Comparison of ENCODE assay signal across 12 mouse cellular contexts in the genomic region with DNA sequence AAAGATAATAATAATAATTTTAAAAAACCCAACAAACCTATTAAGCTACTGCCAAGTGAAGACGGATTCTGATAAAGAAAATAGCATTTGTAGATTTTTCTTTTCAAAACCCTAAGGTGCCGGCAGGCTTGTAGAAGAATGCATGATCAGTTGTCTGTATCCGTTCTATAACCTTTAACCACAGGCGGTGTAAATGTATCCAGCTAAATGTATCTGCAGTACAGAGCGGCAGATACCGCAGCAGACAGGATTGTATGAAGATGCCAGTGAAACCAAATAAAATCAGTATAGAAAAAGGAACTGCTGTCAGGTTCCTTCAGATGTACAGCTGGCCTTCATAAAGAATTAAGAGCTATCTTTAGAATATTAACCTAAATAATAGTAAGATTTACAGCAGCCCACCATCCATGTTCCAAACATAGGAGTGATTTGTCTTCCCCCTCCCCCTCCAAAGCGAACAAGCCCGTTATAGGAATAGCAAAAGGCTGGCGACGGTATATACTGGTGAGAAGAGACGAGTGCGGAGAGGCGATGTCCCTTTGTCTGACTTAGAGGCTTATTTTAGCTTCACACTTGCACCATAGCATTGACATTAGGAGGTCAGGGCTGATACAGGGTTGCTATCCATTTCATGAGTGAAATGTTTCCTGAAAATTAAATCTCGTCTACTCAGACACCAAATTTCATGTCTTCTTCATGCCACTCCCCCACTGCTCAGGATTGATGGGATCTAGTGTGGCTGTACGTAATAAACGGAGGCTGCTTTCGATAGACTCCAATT. TPM values are rescaled to one million over a fixed set of nuclear protein-coding genes. Genes with fewer than 3 reads are reported as not detected.
A peak's percentile ranks its signal among the peaks of the same experiment; 100 is the strongest.
DNase-seq lines count a peak whose midpoint lies in the region; ATAC-seq lines count a peak whose summit lies in the region.
"Had no signal": no experiment of that assay in that cellular context is flagged by ENCODE, and none has a peak within 500 bp of the region (broad histone marks: within the 10 kb centered on the region; RNA-seq: fewer than 3 reads in every experiment).

No protein-coding gene starts in this region.

- H3K9ac ChIP-seq in heart, embryonic 11.5 days (ENCODE audit: low read depth, low read length), result peak overlapping the region; percentile 49; the same call in 1 of the 2 replicates
- peak overlapping the region; percentile 70 for H3K9ac ChIP-seq in forebrain, embryonic 14.5 days (ENCODE audit: low read length)
- peak overlapping the region; percentile 54; the same call in 1 of the 2 replicates for H3K9ac ChIP-seq in midbrain, embryonic 11.5 days (ENCODE audit: low read length)
- H3K9ac ChIP-seq: kidney, embryonic 15.5 days; liver, embryonic 14.5 days had no signal

- peaks cover 37% of the 10 kb centered on the region for H3K4me1 ChIP-seq in heart, embryonic 11.5 days (ENCODE audit: control insufficient read depth, insufficient read depth, low read length)
- peaks cover 25% of the 10 kb centered on the region for H3K4me1 ChIP-seq in forebrain, embryonic 14.5 days (ENCODE audit: control insufficient read depth, insufficient read depth, low read length)
- H3K4me1 ChIP-seq in midbrain, embryonic 11.5 days (ENCODE audit: control insufficient read depth, insufficient read depth, low read length), result peaks cover 17% of the 10 kb centered on the region

- H3K27me3 ChIP-seq in heart, embryonic 11.5 days (ENCODE audit: control insufficient read depth, insufficient read depth, low read length), result no peaks in the 10 kb centered on the region
- H3K27me3 ChIP-seq in forebrain, embryonic 14.5 days (replicated peaks; ENCODE audit: control insufficient read depth, insufficient read depth, low read length), result no peaks in the 10 kb centered on the region
- peaks cover 3% of the 10 kb centered on the region; the same call in 1 of the 2 replicates for H3K27me3 ChIP-seq in midbrain, embryonic 11.5 days (ENCODE audit: control insufficient read depth, insufficient read depth, low read length)
- H3K27me3 ChIP-seq: kidney, embryonic 15.5 days had no signal

- intact Hi-C loops in heart, postnatal 36 days (cut with DNase I), result no loop called here

- no peaks in the 10 kb centered on the region for H3K9me3 ChIP-seq in heart, embryonic 11.5 days (replicated peaks; ENCODE audit: control insufficient read depth, low read length)
- H3K9me3 ChIP-seq in forebrain, embryonic 14.5 days (replicated peaks; ENCODE audit: control insufficient read depth, low read length), result no peaks in the 10 kb centered on the region
- H3K9me3 ChIP-seq in midbrain, embryonic 11.5 days (ENCODE audit: control insufficient read depth, low read length), result no peaks in the 10 kb centered on the region
- H3K9me3 ChIP-seq: kidney, embryonic 15.5 days had no signal

- no peaks in the 10 kb centered on the region for H3K36me3 ChIP-seq in heart, embryonic 11.5 days (ENCODE audit: control insufficient read depth, insufficient read depth, low read length)
- no peaks in the 10 kb centered on the region for H3K36me3 ChIP-seq in forebrain, embryonic 14.5 days (ENCODE audit: control insufficient read depth, insufficient read depth, low read length)
- H3K36me3 ChIP-seq in midbrain, embryonic 11.5 days (ENCODE audit: control insufficient read depth, insufficient read depth, low read length), result no peaks in the 10 kb centered on the region
- H3K36me3 ChIP-seq: kidney, embryonic 15.5 days had no signal

- H3K27ac ChIP-seq in heart, embryonic 11.5 days (ENCODE audit: low read depth, low read length), result peak overlapping the region; percentile 52
- peak overlapping the region; percentile 94 for H3K27ac ChIP-seq in forebrain, embryonic 14.5 days (ENCODE audit: low read depth, low read length)
- peak overlapping the region; percentile 6; the same call in 1 of the 2 replicates for H3K27ac ChIP-seq in midbrain, embryonic 11.5 days (ENCODE audit: low read depth, low read length)
- H3K27ac ChIP-seq: kidney, embryonic 15.5 days; liver, embryonic 14.5 days had no signal

- ATAC-seq in heart, embryonic 11.5 days (replicated peaks; ENCODE audit: insufficient number of reproducible peaks, low FRiP score, low TSS enrichment), result no peak
- ATAC-seq in forebrain, embryonic 14.5 days, result peak; percentile 47; the same call in 1 of the 2 replicates
- no peak for ATAC-seq in midbrain, embryonic 11.5 days (ENCODE audit: low FRiP score)

- no peak for DNase-seq in heart, postnatal 36 days
- peak; percentile 81 for DNase-seq in A20 (ENCODE audit: low read depth, low spot score)
- DNase-seq in forebrain, embryonic 14.5 days (ENCODE audit: low spot score), result peak; percentile 75
- DNase-seq in midbrain, embryonic 11.5 days (ENCODE audit: low spot score, missing footprints), result no peak
- no peak for DNase-seq in B cell, adult 2 months
- DNase-seq in liver, result no peak
- DNase-seq in urinary bladder, postnatal 14 days (ENCODE audit: low spot score), result no peak
- DNase-seq: cerebellum, adult 11-12 months had no signal

- WGBS in heart, embryonic 11.5 days (ENCODE audit: insufficient replicate concordance), result 65% methylated on average over 17 of the region's 17 CpGs
- 61% methylated on average over 17 of the region's 17 CpGs for WGBS in forebrain, embryonic 14.5 days
- 82% methylated on average over 17 of the region's 17 CpGs for WGBS in midbrain, embryonic 11.5 days

- H3K4me3 ChIP-seq in heart, embryonic 11.5 days (ENCODE audit: low read depth, low read length), result no peak overlapping the region
- H3K4me3 ChIP-seq in forebrain, embryonic 14.5 days (ENCODE audit: low read depth, low read length), result peak overlapping the region; percentile 33
- no peak overlapping the region for H3K4me3 ChIP-seq in midbrain, embryonic 11.5 days (ENCODE audit: low read depth, low read length)
- H3K4me3 ChIP-seq: kidney, embryonic 15.5 days; myocyte had no signal

- H3K4me2 ChIP-seq in heart, embryonic 11.5 days, result peak overlapping the region; percentile 41
- H3K4me2 ChIP-seq in forebrain, embryonic 14.5 days (ENCODE audit: low read length), result peak overlapping the region; percentile 49
- H3K4me2 ChIP-seq in midbrain, embryonic 11.5 days, result peak overlapping the region; percentile 24; the same call in 1 of the 2 replicates

RNA-seq across cellular contexts. Expression of a gene that starts 19.8 kb away (rescaled TPM):
- 22.7 and 24.7 TPM in 2 replicates for polyA plus RNA-seq in heart, embryonic 11.5 days (2014; fragmentation: Nextera tagmentation; extraction: Ambion mirVana)
- 10 to 100 TPM; 39.1 to 39.8 TPM for total RNA-seq in heart, postnatal 36 days (2021)
- polyA plus RNA-seq in forebrain, embryonic 14.5 days (2014; fragmentation: Nextera tagmentation; extraction: Ambion mirVana), result 36.7 and 50.1 TPM in 2 replicates
- polyA plus RNA-seq in midbrain, embryonic 11.5 days (2014; fragmentation: Nextera tagmentation; extraction: Ambion mirVana), result 11.3 and 11.9 TPM in 2 replicates

Comparison
In these comparisons a context has a peak if more than half of its experiments do, and no peak if none do; other contexts are left out.
1. H3K27ac ChIP-seq: peak in every context shown above with its lines; median percentile 94 in forebrain, embryonic 14.5 days; 52 in heart, embryonic 11.5 days; 6 in midbrain, embryonic 11.5 days.
2. DNase-seq: peak in A20 (single experiment) and forebrain, embryonic 14.5 days (single experiment); none in heart, postnatal 36 days (0 of 2), midbrain, embryonic 11.5 days (single experiment), B cell, adult 2 months (0 of 2), liver (single experiment) and urinary bladder, postnatal 14 days (single experiment).
3. Peak in every context shown above with its lines, with median percentiles within 50 percentile points of each other: H3K4me2 ChIP-seq and H3K9ac ChIP-seq.